In genomic region chr12:108794078-108794711, GRCm38 (mm10) we compare ENCODE assay signal across 8 mouse cellular contexts. TPM values are rescaled to one million over a fixed set of nuclear protein-coding genes. Genes with fewer than 3 reads are reported as not detected.
DNase-seq lines count a peak whose midpoint lies in the region; ATAC-seq and TF ChIP-seq lines count a peak whose summit lies in the region.

No protein-coding gene starts in this region.

- DNase-seq in adipocyte (ENCODE audit: low spot score) = peak; percentile 73
- DNase-seq in gastrocnemius, postnatal 10 days = peak; percentile 85
- peak; percentile 72 to 83 for DNase-seq in left cerebral cortex, postnatal 25 days (ENCODE audit: low spot score in 2 of 2)
- peak; percentile 84 for DNase-seq in mesoderm, embryonic 11.5 days (ENCODE audit: low read depth, low spot score)
- peak; percentile 85 for DNase-seq in right cerebral cortex, postnatal 25 days
- DNase-seq in urinary bladder, postnatal 36 days (ENCODE audit: low spot score in 2 of 2) = peak; percentile 68 to 81

- TF ChIP-seq CTCF in cortical plate, adult 2 months (IDR thresholded peaks at IDR 0.05; ENCODE audit: extremely low read depth, insufficient read depth, low read length) = no peak

- no peak; the same call in 1 of the 2 replicates for TF ChIP-seq POLR2A in cortical plate, adult 2 months (IDR thresholded peaks at IDR 0.05; ENCODE audit: extremely low read depth, insufficient read depth, low read length)

- intact Hi-C loops in left cerebral cortex, postnatal 25 days (cut with DNase I) = loop anchor here (2.0 kb wide), 1 partner anchor 43 kb away; the partner anchor contains the start of gene Slc25a47

- peaks cover 2% of the 10 kb centered on the region; the same call in 1 of the 2 replicates for H3K4me1 ChIP-seq in cortical plate, adult 2 months (ENCODE audit: control insufficient read depth, insufficient read depth, low read length)

- peak overlapping the region; percentile 100 for H3K4me3 ChIP-seq in cortical plate, adult 2 months (ENCODE audit: insufficient read depth, low read length)

- peak; percentile 26 for ATAC-seq in inflammation-experienced regulatory T-cells, adult 6 months

- peak overlapping the region; percentile 96 for H3K27ac ChIP-seq in cortical plate, adult 2 months (ENCODE audit: insufficient read depth, low read length)

RNA-seq across cellular contexts. Expression of gene Yy1, which starts 1.4 kb away (rescaled TPM):
- 22.1 and 23.2 TPM in 2 replicates for polyA plus RNA-seq in cortical plate, adult 2 months (2012; rRNA removed)
- 10 to 100 TPM; 25.0 to 35.5 TPM for total RNA-seq in gastrocnemius, postnatal 10 days (2021)
- 10 to 100 TPM; 16.4 to 18.6 (median 17.1) TPM for polyA plus RNA-seq in inflammation-experienced regulatory T-cells, adult 6 months (2017; shearing (Covaris generic))
- 10 to 100 TPM; 46.9 to 49.8 TPM for total RNA-seq in left cerebral cortex, postnatal 25 days (2021)

RNA-seq across cellular contexts. Expression of gene Slc25a29, which starts 41.5 kb away (rescaled TPM):
- 17.4 and 18.0 TPM in 2 replicates for polyA plus RNA-seq in cortical plate, adult 2 months (2012; rRNA removed)
- total RNA-seq in gastrocnemius, postnatal 10 days (2021) = 1 to 10 TPM; 4.6 to 4.7 TPM
- 1 to 10 TPM; 1.4 to 4.3 (median 3.5) TPM for polyA plus RNA-seq in inflammation-experienced regulatory T-cells, adult 6 months (2017; shearing (Covaris generic))
- 10 to 100 TPM; 15.6 to 16.6 TPM for total RNA-seq in left cerebral cortex, postnatal 25 days (2021)

RNA-seq across cellular contexts. Expression of gene Slc25a47, which starts 41.7 kb away (rescaled TPM):
- 8.5 and 9.2 TPM in 2 replicates for polyA plus RNA-seq in cortical plate, adult 2 months (2012; rRNA removed)
- total RNA-seq in gastrocnemius, postnatal 10 days (2021) = 1 to 10 TPM; 5.2 to 9.1 TPM
- 1 to 10 TPM in 1 of 3 experiments, under 1 TPM in 2; 0.83 to 1.0 (median 0.99) TPM for polyA plus RNA-seq in inflammation-experienced regulatory T-cells, adult 6 months (2017; shearing (Covaris generic))
- 10 to 100 TPM in 1 of 2 experiments, 1 to 10 TPM in 1; 9.5 to 11.4 TPM for total RNA-seq in left cerebral cortex, postnatal 25 days (2021)

Comparison
In these comparisons a context has a peak if more than half of its experiments do, and no peak if none do; other contexts are left out.
1. Peak in every context shown above with its lines: DNase-seq, ATAC-seq, H3K4me3 ChIP-seq and H3K27ac ChIP-seq.